Mouse (Mus musculus) kidney, adult 11 months (tissue): ENCODE measurements at regions not wholly inside any gene's neighbourhood (a gene's known extent, or its start where the extent isn't known, plus 50 kb on each side); places are given as distances from the start of the nearest gene placed in this dataset.

Source experiments
- DNase-seq: peaks from one replicate; pipeline ENCODE4 v3.0.0; 2022

DNA sequence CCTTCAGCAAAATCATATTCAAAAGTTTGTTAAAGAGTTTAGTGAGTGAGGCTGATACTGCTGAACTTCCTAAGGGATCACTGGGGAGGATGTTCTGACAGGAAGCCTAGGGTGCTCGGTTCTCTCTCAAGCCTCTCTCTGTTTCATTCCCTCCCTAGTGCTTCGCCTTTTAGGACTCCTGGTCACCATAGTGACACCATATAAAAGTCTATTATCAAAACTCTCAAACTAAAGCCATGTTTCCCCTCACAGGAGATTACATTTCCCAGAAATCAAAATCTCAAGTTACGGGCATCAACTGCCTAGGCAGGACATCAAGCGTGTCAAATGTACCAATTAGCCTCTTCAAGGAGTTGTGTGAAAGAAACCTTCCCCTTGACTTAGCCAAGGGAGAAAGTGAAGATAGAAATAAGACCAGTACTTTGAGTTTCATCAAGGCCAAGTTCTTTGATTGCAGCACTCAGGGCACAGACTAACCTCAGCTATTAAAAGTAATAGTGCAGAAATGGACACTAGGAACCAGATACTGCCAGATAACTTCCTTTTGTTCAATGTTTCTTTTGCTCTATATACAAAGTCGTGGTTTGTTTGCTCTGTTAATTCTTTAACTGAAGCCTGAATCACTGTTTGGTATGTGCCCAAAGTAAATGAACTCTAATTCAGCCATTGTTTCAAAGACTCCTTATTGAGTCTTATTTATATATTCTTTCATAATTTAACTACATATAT lies 752.6 kb downstream of the Jrkl start:
- no peak for DNase-seq

DNA sequence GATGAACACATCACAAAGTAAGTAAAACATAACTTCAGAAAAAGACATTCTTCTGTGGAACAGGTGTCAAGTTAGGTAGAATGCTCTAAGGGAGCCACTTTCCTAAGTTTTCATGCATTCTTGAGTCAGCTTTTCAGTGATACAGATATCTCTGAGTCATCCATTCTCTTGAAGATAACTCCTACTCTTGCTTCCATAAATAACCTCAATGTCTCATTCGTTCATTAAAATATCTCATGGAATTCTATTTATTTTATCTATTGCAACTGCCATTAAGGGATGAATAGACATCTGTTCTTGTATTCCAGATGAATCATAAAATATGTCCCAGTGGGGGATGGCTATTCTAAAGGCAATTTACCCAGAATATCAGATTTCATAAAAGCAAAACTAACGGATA lies 787.8 kb downstream of the Jrkl start:
- DNase-seq = no peak

DNA sequence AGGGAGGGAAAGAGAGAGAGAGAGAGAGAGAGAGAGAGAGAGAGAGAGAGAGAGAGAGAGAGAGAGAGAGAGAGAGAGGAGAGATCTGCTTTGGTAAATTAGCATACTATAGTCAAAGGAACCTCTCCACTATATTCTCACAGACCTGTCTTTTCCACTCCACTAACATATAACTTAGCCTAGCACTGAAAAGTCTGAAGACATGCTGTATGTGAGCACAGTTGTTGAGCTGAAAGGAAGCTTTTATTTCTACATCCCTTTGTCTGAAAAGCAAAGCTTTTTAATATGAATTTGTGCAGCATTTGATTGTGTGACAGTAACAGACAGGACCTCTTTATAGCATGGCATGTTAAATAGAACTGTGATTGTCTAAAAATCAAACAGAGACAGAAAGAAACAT lies 788.9 kb downstream of the Jrkl start:
- DNase-seq = no peak

DNA sequence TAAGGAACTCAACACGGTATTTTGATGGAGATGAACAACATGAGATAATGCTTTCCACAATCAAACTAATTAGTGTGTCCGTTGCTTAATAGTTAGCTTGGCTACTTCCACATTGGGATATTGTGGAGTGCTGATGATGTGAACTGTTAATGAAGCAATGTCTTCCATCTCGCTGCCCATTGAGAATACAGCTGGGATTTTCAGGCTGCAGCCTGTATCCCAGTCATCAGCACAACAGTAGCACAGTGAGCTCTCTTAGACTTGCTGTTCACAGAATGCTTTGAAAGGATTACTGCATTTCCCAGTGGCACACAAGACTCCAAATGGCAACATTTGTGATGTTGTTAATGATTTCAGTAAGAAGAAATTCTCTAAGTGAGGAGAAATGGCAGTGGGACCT lies 811.5 kb downstream of the Jrkl start:
- DNase-seq = no peak

DNA sequence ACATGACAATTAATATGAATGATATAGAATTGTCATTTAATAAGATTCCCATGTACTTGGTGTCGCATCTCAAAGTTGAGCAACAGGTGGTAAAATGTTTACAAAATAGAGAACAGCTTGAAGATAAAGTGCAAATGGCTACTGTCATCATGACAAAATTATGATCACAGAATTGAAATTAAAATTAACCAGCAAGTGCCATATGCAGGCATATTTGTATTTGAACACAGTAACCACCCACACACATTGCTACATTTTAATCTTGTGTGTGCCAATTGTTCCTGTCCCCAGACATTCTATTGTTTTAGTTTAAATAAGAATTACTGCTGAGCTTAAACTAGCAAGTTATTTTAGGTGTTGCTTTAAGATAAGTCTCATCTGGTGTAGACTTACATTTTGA lies 823.7 kb downstream of the Jrkl start:
- DNase-seq = no peak

DNA sequence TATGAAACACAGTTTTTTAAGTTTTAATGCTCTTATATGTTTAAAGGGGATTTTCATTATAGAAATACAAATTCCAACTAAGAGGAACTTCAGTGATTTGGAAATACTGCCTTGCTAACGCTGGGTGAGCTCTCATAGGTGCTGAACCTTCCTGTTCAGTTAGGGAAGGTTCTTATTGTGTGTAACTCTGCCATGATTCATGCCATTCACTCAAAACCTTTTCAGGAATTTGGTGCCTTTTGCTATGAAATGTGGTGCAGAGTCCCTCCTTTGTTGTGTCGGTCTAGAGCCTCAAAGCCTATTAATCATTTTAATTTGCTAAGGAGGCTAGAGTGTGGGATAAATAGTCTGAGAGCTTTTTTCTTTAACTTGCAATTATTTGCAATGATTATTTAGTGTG lies 837.1 kb downstream of the Jrkl start:
- no peak for DNase-seq

DNA sequence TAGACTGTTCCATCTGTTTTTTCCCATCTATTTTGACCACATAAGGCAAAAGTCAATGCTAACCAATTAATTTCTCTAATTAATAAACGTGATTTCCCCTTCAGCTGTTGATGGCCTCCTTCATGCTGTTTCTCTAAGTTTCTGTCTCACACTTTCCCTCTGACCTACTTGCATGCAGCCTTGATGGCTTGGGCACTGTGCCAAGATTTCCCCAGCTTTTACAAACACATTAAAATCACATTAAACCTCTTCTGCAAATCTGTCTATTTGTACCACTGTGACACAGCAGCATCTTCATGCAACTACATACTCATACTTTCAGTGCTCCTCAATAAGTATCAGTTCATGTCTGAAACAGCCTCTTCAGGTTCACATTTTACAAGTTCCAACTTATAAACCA lies 841.4 kb downstream of the Jrkl start:
- DNase-seq = no peak

DNA sequence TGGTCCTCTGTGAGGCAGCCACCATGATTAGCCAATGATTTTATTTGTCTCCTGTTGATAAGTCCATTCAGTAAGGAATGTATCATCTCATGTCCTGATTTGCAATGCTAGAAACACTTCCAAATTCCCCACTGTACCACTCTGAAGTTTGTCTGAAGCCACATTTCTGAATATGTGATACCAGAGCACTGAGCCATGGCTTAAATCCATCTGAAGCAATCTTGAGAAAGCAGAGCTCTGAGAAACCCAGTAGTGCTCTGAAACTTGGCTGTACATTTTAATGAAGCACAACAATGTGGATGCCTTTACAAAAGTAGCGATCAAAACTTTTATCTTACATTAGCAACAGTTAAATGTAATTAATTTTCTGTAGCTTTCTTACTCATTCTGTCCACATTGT lies 850.0 kb downstream of the Jrkl start:
- DNase-seq = no peak

DNA sequence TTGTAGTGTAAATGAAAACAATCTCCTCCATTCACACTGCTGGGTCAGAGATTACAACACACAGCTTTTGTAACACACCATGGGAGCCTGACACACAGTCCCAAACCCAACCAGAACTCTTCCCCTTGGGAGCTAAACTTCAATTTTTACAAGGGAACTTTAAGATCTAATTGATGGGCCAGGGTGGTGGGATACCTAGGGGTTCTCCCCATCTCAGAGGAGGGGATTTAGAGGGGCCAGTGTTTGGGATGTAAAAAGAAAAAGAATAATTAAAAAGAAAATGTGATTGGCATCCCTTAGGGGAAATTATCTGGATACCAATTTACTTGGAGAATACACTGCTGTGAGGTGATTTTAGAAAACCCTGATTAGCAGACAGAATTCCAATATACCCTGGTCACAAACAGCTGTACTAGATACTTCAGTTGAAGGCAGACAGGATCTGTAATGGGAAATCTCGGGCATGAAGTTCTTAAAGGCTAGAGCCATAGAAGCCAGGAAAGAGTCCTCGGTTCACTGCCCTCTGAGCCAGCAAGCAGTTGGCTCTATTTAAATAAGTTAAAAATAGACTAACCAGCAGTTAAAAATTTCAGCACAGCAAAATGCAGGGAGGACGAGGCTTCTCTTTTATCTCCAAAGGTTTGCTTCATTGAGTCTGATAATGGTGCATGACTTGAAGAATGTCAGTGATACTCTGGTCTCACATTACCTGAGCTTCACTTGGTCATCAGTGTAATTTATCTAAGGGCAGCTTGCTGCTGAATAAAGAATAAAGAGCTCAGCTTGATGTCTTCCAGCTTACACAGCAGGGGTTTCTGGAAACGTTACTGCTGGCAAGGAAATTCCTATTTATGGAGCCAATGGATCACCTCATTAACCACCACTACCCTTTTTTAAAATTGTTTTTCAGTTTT lies 864.6 kb downstream of the Jrkl start:
- peak; percentile 29 for DNase-seq

DNA sequence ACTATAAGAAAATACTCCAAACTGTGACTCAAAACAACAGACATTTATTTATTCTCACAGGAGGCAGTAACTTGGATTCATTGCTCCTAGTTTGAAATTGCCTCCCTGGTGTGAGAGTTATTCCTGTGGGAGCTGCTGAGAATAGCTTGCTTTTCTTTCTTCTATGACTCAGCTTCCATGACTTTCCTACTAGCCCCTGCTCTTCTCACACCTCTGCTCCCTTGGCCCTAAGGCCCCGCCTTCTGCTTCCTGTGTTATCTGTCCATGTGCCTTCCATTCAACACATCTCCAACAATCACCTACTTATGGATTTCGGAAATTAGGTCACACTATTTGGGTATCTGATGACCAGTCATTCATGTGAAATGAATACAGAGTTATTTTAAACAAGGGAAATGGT lies 865.6 kb downstream of the Jrkl start:
- DNase-seq = no peak

DNA sequence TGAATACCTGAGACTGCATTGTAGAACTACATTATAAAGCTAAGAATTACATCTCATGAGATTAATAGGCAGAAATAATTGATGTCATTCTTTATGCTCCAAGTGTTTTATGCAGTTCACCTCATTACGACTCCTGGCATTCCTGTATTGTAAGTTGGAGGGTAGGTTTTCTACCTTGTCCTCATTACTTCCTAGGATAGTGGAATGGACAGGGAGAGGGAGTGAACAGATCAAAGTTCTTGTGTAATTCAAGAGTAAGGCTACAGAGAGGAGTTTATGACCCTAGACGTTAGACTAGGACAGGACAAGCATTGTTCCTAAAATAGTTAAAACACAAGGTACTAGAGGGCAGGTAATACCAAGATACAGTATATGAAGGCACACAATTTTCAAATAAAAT lies 901.3 kb downstream of the Jrkl start:
- DNase-seq = no peak

DNA sequence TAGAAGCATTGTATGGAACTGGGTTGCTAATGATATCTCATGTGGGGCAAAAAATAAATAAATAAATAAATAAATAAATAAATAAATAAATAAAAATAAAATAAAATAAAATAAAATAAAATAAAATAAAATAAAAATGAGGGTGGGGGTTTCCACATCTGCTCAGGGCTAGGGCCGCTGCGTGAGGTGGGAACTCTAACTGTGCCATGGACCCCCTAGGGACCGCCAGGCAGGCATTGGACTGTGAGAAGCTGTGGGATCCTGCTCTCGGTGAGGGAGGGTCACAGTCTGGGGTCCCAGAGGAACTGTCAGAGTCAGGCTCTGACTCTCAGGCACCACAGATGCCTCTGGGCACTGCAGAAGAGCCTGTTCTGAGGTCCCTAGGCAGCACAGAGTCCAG lies 904.2 kb downstream of the Jrkl start:
- no peak for DNase-seq

DNA sequence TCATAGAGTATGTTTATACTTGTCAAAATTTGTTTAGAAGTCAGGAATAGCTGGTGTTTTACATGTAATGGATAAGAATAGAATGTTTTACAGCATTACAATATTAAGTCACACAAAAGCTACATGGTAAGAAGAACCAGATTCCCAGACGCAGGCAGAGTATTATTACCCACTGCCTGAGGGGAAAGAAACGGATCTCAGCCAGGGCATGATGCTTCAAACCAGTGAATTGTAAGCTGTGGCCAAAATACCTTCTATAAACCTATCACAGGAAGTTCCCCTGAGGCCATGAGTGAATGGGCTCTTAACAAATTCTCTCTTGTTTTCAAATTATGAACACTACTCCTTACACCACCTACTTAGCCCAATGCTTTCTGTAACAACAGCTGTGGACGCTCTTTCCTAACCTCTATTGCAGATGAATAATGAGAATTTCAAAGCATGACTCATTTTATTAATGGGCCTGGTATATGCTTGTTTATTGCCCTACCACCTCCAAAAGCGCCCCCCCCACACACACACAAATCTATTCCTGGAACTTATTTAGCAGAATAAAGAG lies 932.0 kb downstream of the Jrkl start:
- no peak for DNase-seq

DNA sequence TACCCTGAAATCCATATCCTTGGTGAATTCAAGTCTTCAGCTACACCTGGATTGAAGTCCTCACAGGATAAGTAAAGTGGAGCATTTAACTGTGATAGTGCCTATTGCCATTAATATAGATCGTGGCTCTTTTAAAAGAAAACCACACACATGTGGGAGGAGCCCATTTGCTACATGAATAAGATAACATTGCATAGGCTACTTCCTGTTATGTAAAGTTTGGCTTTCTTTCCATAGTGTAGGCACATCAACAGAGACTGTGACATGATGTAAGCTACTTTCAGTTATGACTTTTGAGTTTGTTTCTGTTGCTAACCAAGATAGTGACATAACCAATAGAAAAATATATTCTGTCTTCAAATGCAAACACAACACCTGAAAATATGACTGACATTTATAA lies 932.6 kb downstream of the Jrkl start:
- DNase-seq = no peak
